Mouse (Mus musculus) brain, embryonic 14.5 days (tissue): Measurements from ENCODE around the gene Gm21987.

Source experiments
- CTCF ChIP-seq: fragments of 200-500 bp; IDR thresholded peaks from 2 replicates; pipeline ENCODE4 v1.5.1; 2012; ENCODE audit warnings: inconsistent platforms, mild to moderate bottlenecking, moderate library complexity, borderline replicate concordance; ENCODE audit not compliant: insufficient read depth, insufficient read length; ENCODE audit errors: extremely low read depth
- POLR2A ChIP-seq: fragments of 200-500 bp; IDR thresholded peaks from 2 replicates; pipeline ENCODE4 v1.6.1; 2012; ENCODE audit warnings: mild to moderate bottlenecking, inconsistent platforms, borderline replicate concordance; ENCODE audit not compliant: poor library complexity, insufficient read depth, insufficient read length, severe bottlenecking; ENCODE audit errors: extremely low read depth

- TF ChIP-seq CTCF: no peak
- TF ChIP-seq POLR2A: no peak
Observed at GRCm38 (mm10) chr16:38352851-38353250, 6.0 kb downstream of the Gm21987 start.
